Mouse (Mus musculus) cerebellum, adult 2 months (tissue): ENCODE data around the gene Gm19402.

Experiments
- CTCF ChIP-seq: fragments of 200-500 bp; IDR thresholded peaks from 2 replicates; pipeline ENCODE4 v1.5.1; 2011; ENCODE audit warnings: low read depth, mild to moderate bottlenecking, control low read depth, low read length, moderate library complexity, borderline replicate concordance; ENCODE audit not compliant: insufficient read depth
- POLR2A ChIP-seq: fragments of 200-500 bp; IDR thresholded peaks from 2 replicates; pipeline ENCODE4 v1.6.1; 2011; ENCODE audit warnings: low read length, control low read depth, borderline replicate concordance; ENCODE audit not compliant: insufficient read depth

DNA sequence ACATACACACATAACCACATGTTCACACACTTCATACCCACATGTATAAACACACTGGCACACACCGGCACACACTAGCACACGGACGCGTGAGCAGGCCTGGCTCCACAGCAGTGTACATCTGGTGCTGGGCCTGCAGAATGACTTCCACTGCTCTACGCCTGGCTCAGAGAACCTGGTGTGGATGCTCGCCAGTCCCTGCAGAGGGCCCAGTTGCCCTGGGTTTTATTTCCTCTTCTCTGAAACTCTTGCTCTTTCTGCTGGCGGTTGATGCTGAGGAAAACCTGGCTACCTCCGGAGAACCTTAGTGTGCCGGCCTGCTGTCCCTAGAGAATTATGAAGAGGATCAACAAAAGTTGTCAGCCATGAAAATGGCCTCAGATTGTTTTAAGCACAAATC lies 38.5 kb downstream of the Gm19402 start:
- no peak for TF ChIP-seq CTCF
- no peak for TF ChIP-seq POLR2A
